Comparison of ENCODE assay signal across 27 mouse cellular contexts in genomic region chr1:90875961-90876360, GRCm38 (mm10). TPM values are rescaled to one million over a fixed set of nuclear protein-coding genes. Genes with fewer than 3 reads are reported as not detected.
DNase-seq lines count a peak whose midpoint lies in the region; TF ChIP-seq lines count a peak whose summit lies in the region.
"Had no signal": no experiment of that assay in that cellular context is flagged by ENCODE, and none has a peak within 500 bp of the region (broad histone marks: within the 10 kb centered on the region; RNA-seq: fewer than 3 reads in every experiment).

No protein-coding gene starts in this region.

- H3K27ac ChIP-seq in limb, embryonic 10.5 days = 0 out of 2 replicates have a peak overlapping the region, but pooled peaks have one; percentile 27
- no peak overlapping the region for H3K27ac ChIP-seq in midbrain, embryonic 10.5 days (replicated peaks)
- H3K27ac ChIP-seq: heart, embryonic 10.5 days; heart, embryonic 15.5 days; hindbrain, embryonic 12.5 days; hindbrain, postnatal 0 days; intestine, embryonic 15.5 days; liver, embryonic 15.5 days; macrophage; midbrain, embryonic 15.5 days; neural tube, embryonic 15.5 days; stomach, embryonic 15.5 days had no signal

- H3K36me3 ChIP-seq in limb, embryonic 10.5 days = no peaks in the 10 kb centered on the region
- H3K36me3 ChIP-seq in midbrain, embryonic 10.5 days = no peaks in the 10 kb centered on the region
- H3K36me3 ChIP-seq: G1E; heart, embryonic 10.5 days; heart, embryonic 15.5 days; hindbrain, embryonic 12.5 days; intestine, embryonic 15.5 days; liver, embryonic 15.5 days; midbrain, embryonic 15.5 days; neural tube, embryonic 15.5 days; stomach, embryonic 15.5 days had no signal

- no peak for TF ChIP-seq CTCF in brain, embryonic 14.5 days (IDR thresholded peaks at IDR 0.05; ENCODE audit: borderline replicate concordance, extremely low read depth, insufficient read depth, insufficient read length)

- peak; percentile 16 for DNase-seq in heart, adult 11 months
- DNase-seq in heart, postnatal 4 days = no peak
- peak; percentile 15 for DNase-seq in brain, embryonic 14.5 days (ENCODE audit: low read depth)
- no peak for DNase-seq in limb, embryonic 10.5 days (ENCODE audit: low spot score)
- peak; percentile 31 for DNase-seq in lung, postnatal 25 days (ENCODE audit: low spot score)
- no peak for DNase-seq in layer of hippocampus, adult 9-10 months (ENCODE audit: low spot score)
- no peak for DNase-seq in midbrain, embryonic 10.5 days (ENCODE audit: low spot score)
- no peak for DNase-seq in cerebellum, adult 8-10 months
- DNase-seq: cerebellum, adult 11-12 months; gastrocnemius, postnatal 10 days; kidney, adult 2 months; kidney, postnatal 4 days; retina, postnatal 1 day; right cerebral cortex, postnatal 14 days; thymus, adult 2 months had no signal

- 40% methylated on average over 2 of the region's 2 CpGs for WGBS in limb, embryonic 10.5 days
- 56% methylated on average over 2 of the region's 2 CpGs for WGBS in midbrain, embryonic 10.5 days

- H3K27me3 ChIP-seq in limb, embryonic 10.5 days (ENCODE audit: low read depth, poor library complexity, severe bottlenecking) = no peaks in the 10 kb centered on the region
- no peaks in the 10 kb centered on the region for H3K27me3 ChIP-seq in midbrain, embryonic 10.5 days (ENCODE audit: low read depth, poor library complexity, severe bottlenecking)
- H3K27me3 ChIP-seq: hindbrain, embryonic 12.5 days; intestine, embryonic 15.5 days; liver, embryonic 15.5 days; midbrain, embryonic 15.5 days; neural tube, embryonic 15.5 days; stomach, embryonic 15.5 days had no signal

- H3K4me3 ChIP-seq in limb, embryonic 10.5 days = no peak overlapping the region
- no peak overlapping the region for H3K4me3 ChIP-seq in midbrain, embryonic 10.5 days
- H3K4me3 ChIP-seq: erythroblast, embryonic 14.5 days; heart, embryonic 10.5 days; heart, embryonic 15.5 days; hindbrain, embryonic 12.5 days; intestine, embryonic 15.5 days; liver, embryonic 15.5 days; midbrain, embryonic 15.5 days; neural tube, embryonic 15.5 days; stomach, embryonic 15.5 days had no signal

- no peak for TF ChIP-seq POLR2A in brain, embryonic 14.5 days (IDR thresholded peaks at IDR 0.05; ENCODE audit: borderline replicate concordance, extremely low read depth, insufficient read depth, insufficient read length, poor library complexity, severe bottlenecking)

- peaks cover 8% of the 10 kb centered on the region for H3K4me1 ChIP-seq in limb, embryonic 10.5 days
- H3K4me1 ChIP-seq in midbrain, embryonic 10.5 days = no peaks in the 10 kb centered on the region
- H3K4me1 ChIP-seq: heart, embryonic 15.5 days; hindbrain, embryonic 12.5 days; intestine, embryonic 15.5 days; liver, embryonic 15.5 days; midbrain, embryonic 15.5 days; neural tube, embryonic 15.5 days; stomach, embryonic 15.5 days had no signal

- H3K9me3 ChIP-seq in limb, embryonic 10.5 days (replicated peaks) = no peaks in the 10 kb centered on the region
- no peaks in the 10 kb centered on the region for H3K9me3 ChIP-seq in midbrain, embryonic 10.5 days (replicated peaks)
- H3K9me3 ChIP-seq: heart, embryonic 10.5 days; heart, embryonic 15.5 days; hindbrain, embryonic 12.5 days; intestine, embryonic 15.5 days; liver, embryonic 15.5 days; midbrain, embryonic 15.5 days; neural tube, embryonic 15.5 days; stomach, embryonic 15.5 days had no signal

RNA-seq across cellular contexts. Expression of gene Col6a3, which starts 32.2 kb away (rescaled TPM):
- 100 to 1,000 TPM; 103 to 109 TPM for total RNA-seq in heart, postnatal 4 days (2021)
- 14.9 and 22.3 TPM in 2 replicates for polyA plus RNA-seq in brain, embryonic 14.5 days (2012; rRNA removed)
- polyA plus RNA-seq in limb, embryonic 10.5 days (2016; fragmentation: Nextera tagmentation; extraction: Ambion mirVana) = 2.8 and 5.6 TPM in 2 replicates
- polyA plus RNA-seq in midbrain, embryonic 10.5 days (2016; fragmentation: Nextera tagmentation; extraction: Ambion mirVana) = 3.0 and 5.4 TPM in 2 replicates
- polyA plus RNA-seq: G1E had no signal

RNA-seq across cellular contexts. Expression of gene Mlph, which starts 38.9 kb away (rescaled TPM):
- 1 to 10 TPM; 1.0 TPM for total RNA-seq in heart, postnatal 4 days (2021)
- 0.20 and 0.31 TPM in 2 replicates for polyA plus RNA-seq in brain, embryonic 14.5 days (2012; rRNA removed)
- 0.06 and 0.51 TPM in 2 replicates for polyA plus RNA-seq in limb, embryonic 10.5 days (2016; fragmentation: Nextera tagmentation; extraction: Ambion mirVana)
- polyA plus RNA-seq in midbrain, embryonic 10.5 days (2016; fragmentation: Nextera tagmentation; extraction: Ambion mirVana) = 0.14 and 0.20 TPM in 2 replicates
- total RNA-seq: G1E had no signal
- polyA plus RNA-seq: erythroblast, embryonic 14.5 days; G1E; liver, embryonic 15.5 days had no signal

Comparison
In these comparisons a context has a peak if more than half of its experiments do, and no peak if none do; other contexts are left out.
1. DNase-seq: peak in heart, adult 11 months (single experiment), brain, embryonic 14.5 days (single experiment) and lung, postnatal 25 days (single experiment); none in heart, postnatal 4 days (single experiment), limb, embryonic 10.5 days (single experiment), layer of hippocampus, adult 9-10 months (single experiment), midbrain, embryonic 10.5 days (single experiment) and cerebellum, adult 8-10 months (single experiment).